Mouse (Mus musculus) lung, embryonic 14.5 days (tissue): ENCODE data around the gene Umodl1. TPM values are rescaled to one million over a fixed set of nuclear protein-coding genes. Genes with fewer than 3 reads are reported as not detected.
A peak's percentile ranks its signal among the peaks of the same experiment; 100 is the strongest.

Experiments
- ATAC-seq: fragments of 200-750 bp; cut with Nextera tagmentation; 2 replicates; pipeline ENCODE4 v1.8.0; 2017; ENCODE audit warnings: mild to moderate bottlenecking, moderate TSS enrichment, moderate library complexity; ENCODE audit not compliant: insufficient read depth
- DNase-seq: peaks from one replicate; pipeline ENCODE4 v3.0.0-alpha.2; 2015
- H3K27ac ChIP-seq: fragments of 300-500 bp; sonication (generic); 2 replicates; pipeline ENCODE4 v1.5.1; 2014; ENCODE audit warnings: low read depth, mild to moderate bottlenecking, moderate library complexity
- H3K27me3 ChIP-seq: fragments of 300-500 bp; sonication (generic); 2 replicates; pipeline ENCODE4 v1.6.1; 2014; ENCODE audit warnings: low read length, control low read depth; ENCODE audit not compliant: insufficient read depth
- H3K36me3 ChIP-seq: fragments of 300-500 bp; sonication (generic); 2 replicates; pipeline ENCODE4 v1.6.1; 2014; ENCODE audit warnings: control low read depth; ENCODE audit not compliant: insufficient read depth
- H3K4me1 ChIP-seq: fragments of 300-500 bp; sonication (generic); 2 replicates; pipeline ENCODE4 v1.6.1; 2014; ENCODE audit warnings: antibody characterized with exemption, control low read depth; ENCODE audit not compliant: insufficient read depth
- H3K4me2 ChIP-seq: fragments of 300-500 bp; sonication (generic); 2 replicates; pipeline ENCODE4 v1.6.1; 2014; ENCODE audit warnings: mild to moderate bottlenecking
- H3K4me3 ChIP-seq: fragments of 300-500 bp; sonication (generic); 2 replicates; pipeline ENCODE4 v1.5.1; 2014; ENCODE audit warnings: low read depth, low read length
- H3K9ac ChIP-seq: fragments of 300-500 bp; sonication (generic); 2 replicates; pipeline ENCODE4 v1.6.1; 2014
- H3K9me3 ChIP-seq: fragments of 300-500 bp; sonication (generic); 2 replicates; pipeline ENCODE4 v1.6.1; 2016; ENCODE audit warnings: low read depth, low read length, control low read depth
- CTCF ChIP-seq: IDR thresholded peaks from 2 replicates; pipeline ENCODE4 v1.5.1; 2016; ENCODE audit warnings: antibody characterized with exemption, low read depth
- WGBS: fragments of 180-500 bp; shearing (Covaris S2); extraction: QIAGEN DNeasy Blood & Tissue Kit; methylation state at CpG from one replicate; pipeline ENCODE4 v1.1.7; 2014; 5-methylcytosine and 5-hydroxymethylcytosine counted together
- microRNA-seq: library from miRNA; unstranded; fragments of <30 nt; microRNA quantifications from one replicate; pipeline ENCODE4, GENCODE M21; 2016; ENCODE audit warnings: borderline number of aligned reads
- polyA plus RNA-seq: library from polyadenylated mRNA; unstranded; fragments of >200 nt; fragmentation: Nextera tagmentation; extraction: Ambion mirVana; gene quantifications from 2 replicates; pipeline ENCODE4 v1.2.1, GENCODE M21; 2014

Umodl1 gene
- polyA plus RNA-seq, 1 experiment from 2014 or later = not detected

DNA sequence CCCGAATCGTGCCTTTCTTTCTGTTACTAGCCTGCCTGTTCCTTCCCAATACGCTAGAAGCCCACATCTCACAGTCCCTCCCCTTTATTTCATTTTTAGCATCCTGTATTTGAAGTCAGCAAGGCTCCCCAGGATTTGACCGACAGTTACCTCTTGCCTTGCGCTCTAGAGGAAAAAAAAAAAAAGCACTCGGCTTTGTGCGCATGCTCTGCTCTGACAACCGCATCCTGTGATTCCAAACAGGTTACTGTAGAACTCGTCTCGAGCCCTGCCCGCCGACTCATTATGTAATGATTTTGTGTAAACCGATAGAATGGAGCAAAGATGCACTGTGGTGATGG lies 104.3 kb downstream of the Umodl1 start:
- Histone ChIP-seq H3K4me2 (peak overlapping the region; percentile 80), H3K27me3 (peaks cover 38% of the 10 kb centered on the region), H3K9me3 (no peaks in the 10 kb centered on the region), H3K36me3 (no peaks in the 10 kb centered on the region), H3K9ac (no peak overlapping the region), H3K4me1 (0 out of 2 replicates have a peak, but pooled peaks cover 4% of the 10 kb centered on the region), H3K4me3 (peak overlapping the region; percentile 47), H3K27ac (peak overlapping the region; percentile 27; the same call in 1 of the 2 replicates)
- TF ChIP-seq CTCF = no peak
- ATAC-seq (no peak), DNase-seq (peak; percentile 75)
- 1% methylated on average over 13 of the region's 13 CpGs for WGBS

DNA sequence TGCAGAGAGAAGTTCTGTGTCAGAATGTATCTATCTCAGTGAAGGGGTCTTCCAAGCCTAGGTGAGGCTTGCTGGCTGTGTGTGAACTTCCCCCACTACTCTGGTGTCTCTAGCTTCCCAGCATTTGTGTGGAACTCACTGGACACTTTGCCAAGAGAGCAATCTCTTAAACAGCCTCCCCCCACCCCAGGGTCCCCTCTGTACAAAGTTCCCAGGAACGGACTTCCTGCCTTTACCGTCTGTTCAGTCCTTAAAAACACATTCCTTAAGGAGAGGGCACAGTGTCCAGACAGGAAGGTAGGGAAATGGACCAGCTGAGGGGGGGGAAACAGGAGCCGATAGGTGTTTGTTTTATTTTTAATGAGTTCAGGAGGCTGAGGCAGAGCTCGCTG lies 105.8 kb downstream of the Umodl1 start:
- Histone ChIP-seq H3K4me2 (peak overlapping the region; percentile 80; the same call in 1 of the 2 replicates), H3K4me1 (0 out of 2 replicates have a peak, but pooled peaks cover 4% of the 10 kb centered on the region), H3K9ac (no peak overlapping the region), H3K9me3 (no peaks in the 10 kb centered on the region), H3K36me3 (no peaks in the 10 kb centered on the region), H3K27ac (peak overlapping the region; percentile 16; the same call in 1 of the 2 replicates), H3K27me3 (peaks cover 38% of the 10 kb centered on the region), H3K4me3 (no peak overlapping the region)
- no peak for ATAC-seq
- no peak for TF ChIP-seq CTCF
- DNase-seq = peak; percentile 14
- 22% methylated on average over 4 of the region's 4 CpGs for WGBS

Small RNAs within 50 kb of the gene (microRNA-seq; reads per million reads assigned to microRNA genes)
- not detected for gene Gm24026

Other genes starting within 250 kb of the Umodl1 start
- 4.7 and 6.1 TPM in 2 replicates for gene Glp1r, start 52.8 kb upstream of the Umodl1 start, polyA plus RNA-seq
- 8.4 and 9.6 TPM in 2 replicates for gene Abcg1, start 103.0 kb downstream of the Umodl1 start, polyA plus RNA-seq
- gene Tff3, start 175.0 kb downstream of the Umodl1 start, polyA plus RNA-seq = not detected in 2 replicates
- gene Tff2, start 189.6 kb downstream of the Umodl1 start, polyA plus RNA-seq = not detected in 2 replicates
- not detected in 2 replicates for gene Tff1, start 210.6 kb downstream of the Umodl1 start, polyA plus RNA-seq
- gene Tmprss3, start 244.3 kb downstream of the Umodl1 start, polyA plus RNA-seq = not detected in 2 replicates